Mouse (Mus musculus): ENCODE measurements around the gene Zfp583.
"Not testable (repeated sequence)": the region's sequence is repeated elsewhere in the genome, so short reads cannot be mapped to it uniquely, and the experiment has no call there.

Zfp583 gene

GRCm38 (mm10) chr7:6331233-6331956, at the start of gene Zfp583:
Gene Zfp583 (minus strand): TSS chr7:6331285.
- peak; percentile 74 for DNase-seq (ENCODE audit: low read depth, low spot score)

- DNase-seq (ENCODE audit: low read depth, low spot score): no peak
These were observed 47.4 kb upstream of the Zfp583 start for GRCm38 (mm10) chr7:6378441-6378840.

GRCm38 (mm10) chr7:6372993-6373392, 41.9 kb upstream of the Zfp583 start:
- no peak for DNase-seq (ENCODE audit: low read depth, low spot score)

- no peak for DNase-seq (ENCODE audit: low read depth, low spot score)
These were observed 38.4 kb upstream of the Zfp583 start for GRCm38 (mm10) chr7:6369460-6369859.

GRCm38 (mm10) chr7:6368146-6368545, 37.1 kb upstream of the Zfp583 start:
- not testable (repeated sequence) for DNase-seq (ENCODE audit: low read depth, low spot score)

GRCm38 (mm10) chr7:6367185-6367584, 36.1 kb upstream of the Zfp583 start:
- DNase-seq (ENCODE audit: low read depth, low spot score): no peak

- no peak for DNase-seq (ENCODE audit: low read depth, low spot score)
These were observed 33.7 kb upstream of the Zfp583 start for GRCm38 (mm10) chr7:6364761-6365160.

GRCm38 (mm10) chr7:6363047-6363488, 32.0 kb upstream of the Zfp583 start, which contains the start of gene Zfp78:
Gene Zfp78 (plus strand): TSS chr7:6363280.
- DNase-seq (ENCODE audit: low read depth, low spot score): peak; percentile 83

- peak; percentile 96 for DNase-seq (ENCODE audit: low read depth, low spot score)
These were observed 31.4 kb upstream of the Zfp583 start for GRCm38 (mm10) chr7:6362268-6363046.

GRCm38 (mm10) chr7:6361756-6362155, 30.7 kb upstream of the Zfp583 start:
- DNase-seq (ENCODE audit: low read depth, low spot score): no peak

GRCm38 (mm10) chr7:6360477-6361060, 29.5 kb upstream of the Zfp583 start:
- no peak for DNase-seq (ENCODE audit: low read depth, low spot score)

GRCm38 (mm10) chr7:6358937-6359590, 28.0 kb upstream of the Zfp583 start:
- no peak for DNase-seq (ENCODE audit: low read depth, low spot score)

- DNase-seq (ENCODE audit: low read depth, low spot score): no peak
These were observed 27.0 kb upstream of the Zfp583 start for GRCm38 (mm10) chr7:6358121-6358520.

- no peak for DNase-seq (ENCODE audit: low read depth, low spot score)
These were observed 13.0 kb upstream of the Zfp583 start for GRCm38 (mm10) chr7:6344124-6344523.

GRCm38 (mm10) chr7:6343501-6344071, 12.5 kb upstream of the Zfp583 start, which contains the start of gene Gm3854:
Gene Gm3854 (plus strand): TSS chr7:6343759.
- peak; percentile 72 for DNase-seq (ENCODE audit: low read depth, low spot score)

- DNase-seq (ENCODE audit: low read depth, low spot score): no peak
These were observed 8.8 kb upstream of the Zfp583 start for GRCm38 (mm10) chr7:6339865-6340264.

- no peak for DNase-seq (ENCODE audit: low read depth, low spot score)
These were observed 440 bp downstream of the Zfp583 start for GRCm38 (mm10) chr7:6330458-6331232.

GRCm38 (mm10) chr7:6300796-6301195, 30.3 kb downstream of the Zfp583 start:
- DNase-seq (ENCODE audit: low read depth, low spot score): not testable (repeated sequence)

- not testable (repeated sequence) for DNase-seq (ENCODE audit: low read depth, low spot score)
These were observed 40.0 kb downstream of the Zfp583 start for GRCm38 (mm10) chr7:6291121-6291520.

- DNase-seq (ENCODE audit: low read depth, low spot score): no peak
These were observed 44.1 kb downstream of the Zfp583 start for GRCm38 (mm10) chr7:6286921-6287531.

All from WW6 (cell line).